Mouse (Mus musculus) G1E (cell line): ENCODE measurements around the gene Runx1.

Experiments
- CTCF ChIP-seq: IDR thresholded peaks from 2 replicates; pipeline ENCODE4 v1.5.1; 2012; ENCODE audit warnings: low read depth, low read length, inconsistent platforms, mixed read lengths
- GATA1 ChIP-seq: IDR thresholded peaks from 2 replicates; pipeline ENCODE4 v1.6.1; 2012; ENCODE audit warnings: borderline replicate concordance, low read length, inconsistent platforms, mixed read lengths
- GATA2 ChIP-seq: IDR thresholded peaks from 2 replicates; pipeline ENCODE4 v1.6.1; 2012; ENCODE audit warnings: low read depth, low read length, inconsistent platforms, borderline replicate concordance
- POLR2AphosphoS5 ChIP-seq: IDR thresholded peaks from 2 replicates; pipeline ENCODE4 v1.6.1; 2012; ENCODE audit warnings: low read depth, low read length, inconsistent platforms; ENCODE audit not compliant: insufficient replicate concordance
- TAL1 ChIP-seq: conservative IDR thresholded peaks from 2 replicates; pipeline ENCODE4 v1.6.1; 2012; ENCODE audit warnings: low read depth, low read length, inconsistent platforms, mixed read lengths

GRCm38 (mm10) chr16:92591783-92592182, 234.2 kb downstream of the Runx1 start:
- TF ChIP-seq CTCF (no peak), GATA1 (no peak), TAL1 (no peak), POLR2AphosphoS5 (no peak), GATA2 (no peak)
